Mouse (Mus musculus): ENCODE results near the gene Vmn2r121. TPM values are rescaled to one million over a fixed set of nuclear protein-coding genes. Genes with fewer than 3 reads are reported as not detected.

Gene Vmn2r121
- total RNA-seq (2015; ENCODE audit: low replicate concordance) (not detected in 2 replicates), total RNA-seq (2017; ENCODE audit: low replicate concordance) (not detected in 2 replicates)

DNA sequence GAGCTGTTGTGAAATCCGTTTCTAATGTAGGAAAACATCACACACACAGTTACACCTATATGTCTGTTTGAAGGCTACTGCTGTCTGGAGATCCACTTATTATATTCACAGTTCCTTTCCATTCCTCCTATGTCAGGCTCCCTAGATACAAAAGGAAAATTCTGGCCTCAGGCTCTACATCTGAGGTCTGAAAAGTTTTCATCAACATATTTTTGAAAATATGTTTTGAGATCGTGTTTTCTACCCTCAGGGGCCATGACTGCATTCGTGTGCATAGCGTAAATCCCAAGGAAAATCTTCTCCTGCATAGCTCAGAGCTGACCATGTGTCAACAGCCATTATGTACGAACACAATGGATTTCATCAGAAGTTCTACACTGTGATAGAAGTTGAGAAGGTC is at the start of gene Vmn2r121:
TSS of gene Vmn2r121 (minus strand) at position 101 of the 400 bp plus-strand sequence.
- no peak for ATAC-seq (replicated peaks; ENCODE audit: low FRiP score, poor library complexity, severe bottlenecking)

Measured in erythroblast, adult 5-6 weeks (primary cell).